Mouse (Mus musculus): Measurements from ENCODE around the gene Chrne. TPM values are rescaled to one million over a fixed set of nuclear protein-coding genes. Genes with fewer than 3 reads are reported as not detected.

The Chrne gene
- total RNA-seq (2014; fragmentation: Nextera tagmentation) (not detected in 2 replicates), total RNA-seq (2017) (not detected in 2 replicates), polyA plus RNA-seq (2012) (not detected in 2 replicates)

DNA sequence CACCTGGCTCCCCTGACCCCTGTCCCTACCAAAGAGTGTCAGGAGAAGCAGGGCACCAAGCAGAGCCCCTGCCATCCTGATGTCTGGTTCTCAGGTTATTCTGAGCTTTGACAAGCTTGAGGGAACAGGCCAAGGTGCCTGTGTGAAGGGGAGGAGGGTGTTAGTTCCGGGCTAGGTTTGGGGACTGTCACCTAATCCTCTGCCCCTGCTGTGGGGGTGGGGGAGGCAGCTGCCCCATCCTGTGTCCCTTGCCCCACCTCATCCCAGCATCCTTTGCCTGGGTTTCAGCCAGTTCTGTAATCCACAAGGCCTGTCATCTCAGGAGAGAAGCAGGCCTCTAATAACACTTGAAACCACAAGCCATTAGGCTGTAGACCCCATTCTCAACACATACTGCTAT is at the start of gene Chrne:
TSS of gene Chrne (minus strand) at position 116 of the 400 bp plus-strand sequence.
- Histone ChIP-seq H3K36me3 (replicated peaks) (peaks cover 18% of the 10 kb centered on the region), H3K27me3 (ENCODE audit: insufficient read depth, low read length) (peaks cover 16% of the 10 kb centered on the region; the same call in 1 of the 2 replicates), H3K4me1 (ENCODE audit: insufficient read depth, low read depth, low read length) (peaks cover 26% of the 10 kb centered on the region), H3K9me3 (replicated peaks) (no peaks in the 10 kb centered on the region), H3K4me3 (ENCODE audit: low read depth, low read length) (no peak within 1 kb of the TSS)
- TF ChIP-seq CTCF (IDR thresholded peaks at IDR 0.05; ENCODE audit: low read depth, low read length) (no peak), GATA2 (IDR thresholded peaks at IDR 0.05; ENCODE audit: borderline replicate concordance, low read depth, low read length) (no peak), POLR2AphosphoS5 (IDR thresholded peaks at IDR 0.05; ENCODE audit: insufficient replicate concordance, low read depth, low read length) (no peak), GATA1 (IDR thresholded peaks at IDR 0.05; ENCODE audit: borderline replicate concordance, low read length) (no peak), TAL1 (conservative IDR thresholded peaks at IDR 0.05; ENCODE audit: low read depth, low read length) (no peak)
- DNase-seq (ENCODE audit: low spot score) (no peak), ATAC-seq (ENCODE audit: extremely low read depth, insufficient number of reproducible peaks, low FRiP score, poor library complexity, severe bottlenecking) (no peak)

GRCm38 (mm10) chr11:70668335-70668770 is 49.3 kb upstream of the Chrne start:
- H3K36me3 ChIP-seq (replicated peaks), result peaks cover 73% of the 10 kb centered on the region
- TF ChIP-seq TAL1 (conservative IDR thresholded peaks at IDR 0.05; ENCODE audit: low read depth, low read length) (no peak), POLR2AphosphoS5 (IDR thresholded peaks at IDR 0.05; ENCODE audit: insufficient replicate concordance, low read depth, low read length) (no peak), GATA2 (IDR thresholded peaks at IDR 0.05; ENCODE audit: borderline replicate concordance, low read depth, low read length) (no peak), CTCF (IDR thresholded peaks at IDR 0.05; ENCODE audit: low read depth, low read length) (no peak), GATA1 (IDR thresholded peaks at IDR 0.05; ENCODE audit: borderline replicate concordance, low read length) (no peak)
- peaks cover 48% of the 10 kb centered on the region for H3K4me1 ChIP-seq (ENCODE audit: insufficient read depth, low read depth, low read length)
- no peaks in the 10 kb centered on the region for H3K27me3 ChIP-seq (ENCODE audit: insufficient read depth, low read length)
- no peak for ATAC-seq (ENCODE audit: extremely low read depth, insufficient number of reproducible peaks, low FRiP score, poor library complexity, severe bottlenecking)
- no peaks in the 10 kb centered on the region for H3K9me3 ChIP-seq (replicated peaks)
- H3K4me3 ChIP-seq (ENCODE audit: low read depth, low read length), result peak overlapping the region; percentile 77
- DNase-seq (ENCODE audit: low spot score), result no peak

DNA sequence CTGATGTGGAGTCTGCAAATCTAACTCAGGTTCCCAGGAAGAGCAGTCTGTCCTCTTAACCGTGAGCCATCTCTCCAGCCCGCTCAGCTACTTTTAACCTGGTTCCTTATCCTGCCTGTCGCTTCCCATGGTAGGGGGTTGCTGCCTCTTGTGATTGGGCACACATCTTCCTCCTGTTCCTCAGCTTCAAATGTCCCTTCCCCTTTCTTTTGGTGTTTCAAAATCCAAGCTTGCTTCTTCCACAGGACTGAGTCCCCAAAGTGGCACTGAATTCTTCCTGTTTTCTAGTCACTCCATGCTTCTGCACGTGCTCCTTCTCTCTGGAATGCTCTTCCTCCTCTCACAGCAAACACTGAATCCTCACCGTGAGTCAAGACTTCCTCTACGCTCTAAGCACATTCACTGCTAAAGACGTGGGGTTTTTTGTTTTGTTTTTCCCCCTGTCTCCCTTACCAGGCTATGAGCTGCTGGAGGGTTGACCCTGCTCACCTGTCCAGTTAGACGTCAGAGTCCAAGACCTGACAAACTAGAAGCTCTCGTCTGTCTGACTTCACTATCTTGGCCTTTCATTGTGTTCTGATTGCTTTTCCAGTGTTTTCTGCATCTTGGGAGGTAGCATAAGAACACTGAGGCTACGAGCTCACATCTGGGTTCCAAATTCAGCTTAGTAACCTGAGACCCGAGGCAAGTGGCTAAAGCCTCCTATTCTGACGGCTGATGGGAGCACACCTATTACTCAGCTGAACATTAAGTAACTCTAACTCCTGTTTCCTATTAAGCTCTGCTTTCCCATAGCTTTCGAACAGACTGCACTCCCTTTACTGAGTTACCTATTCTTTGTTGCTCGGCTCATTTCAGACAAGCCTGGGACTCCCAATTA is 48.5 kb upstream of the Chrne start:
- no peaks in the 10 kb centered on the region for H3K9me3 ChIP-seq (replicated peaks)
- ATAC-seq (ENCODE audit: extremely low read depth, insufficient number of reproducible peaks, low FRiP score, poor library complexity, severe bottlenecking) (no peak), DNase-seq (ENCODE audit: low spot score) (no peak)
- TF ChIP-seq GATA2 (IDR thresholded peaks at IDR 0.05; ENCODE audit: borderline replicate concordance, low read depth, low read length) (no peak), TAL1 (conservative IDR thresholded peaks at IDR 0.05; ENCODE audit: low read depth, low read length) (no peak)
- H3K4me1 ChIP-seq (ENCODE audit: insufficient read depth, low read depth, low read length), result peaks cover 48% of the 10 kb centered on the region
- peaks cover 78% of the 10 kb centered on the region for H3K36me3 ChIP-seq (replicated peaks)
- H3K27me3 ChIP-seq (ENCODE audit: insufficient read depth, low read length), result no peaks in the 10 kb centered on the region
- H3K4me3 ChIP-seq (ENCODE audit: low read depth, low read length), result peak overlapping the region; percentile 77; the same call in 1 of the 2 replicates

DNA sequence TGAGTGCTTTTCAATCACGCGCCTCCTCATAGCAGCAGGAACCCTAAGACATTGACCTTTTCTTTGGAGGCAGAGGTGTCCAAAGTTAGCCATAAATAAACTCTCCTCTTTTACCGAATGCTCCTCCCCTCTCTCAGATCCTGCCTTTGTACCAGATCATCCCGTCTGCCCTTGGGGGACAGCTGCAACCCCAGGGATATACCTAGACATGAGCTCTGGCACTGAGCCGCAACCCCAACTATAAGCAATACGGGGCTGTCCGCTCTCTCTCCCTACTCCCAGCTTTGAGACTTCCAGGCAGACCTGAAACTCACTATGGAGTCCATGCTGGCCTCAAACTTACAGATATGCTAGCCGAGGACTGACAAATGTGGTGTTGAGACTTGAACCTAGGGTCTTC is 47.7 kb upstream of the Chrne start:
- peaks cover 78% of the 10 kb centered on the region for H3K36me3 ChIP-seq (replicated peaks)
- TF ChIP-seq GATA1 (IDR thresholded peaks at IDR 0.05; ENCODE audit: borderline replicate concordance, low read length), result no peak
- TF ChIP-seq CTCF (IDR thresholded peaks at IDR 0.05; ENCODE audit: low read depth, low read length), result no peak
- no peak for TF ChIP-seq TAL1 (conservative IDR thresholded peaks at IDR 0.05; ENCODE audit: low read depth, low read length)
- TF ChIP-seq POLR2AphosphoS5 (IDR thresholded peaks at IDR 0.05; ENCODE audit: insufficient replicate concordance, low read depth, low read length), result no peak
- no peak for TF ChIP-seq GATA2 (IDR thresholded peaks at IDR 0.05; ENCODE audit: borderline replicate concordance, low read depth, low read length)
- H3K9me3 ChIP-seq (replicated peaks), result no peaks in the 10 kb centered on the region
- no peak overlapping the region for H3K4me3 ChIP-seq (ENCODE audit: low read depth, low read length)
- H3K27me3 ChIP-seq (ENCODE audit: insufficient read depth, low read length), result no peaks in the 10 kb centered on the region
- H3K4me1 ChIP-seq (ENCODE audit: insufficient read depth, low read depth, low read length), result peaks cover 44% of the 10 kb centered on the region
- no peak for DNase-seq (ENCODE audit: low spot score)
- no peak for ATAC-seq (ENCODE audit: extremely low read depth, insufficient number of reproducible peaks, low FRiP score, poor library complexity, severe bottlenecking)

GRCm38 (mm10) chr11:70664741-70665140 is 45.7 kb upstream of the Chrne start:
- Histone ChIP-seq H3K9me3 (replicated peaks) (no peaks in the 10 kb centered on the region), H3K4me3 (ENCODE audit: low read depth, low read length) (no peak overlapping the region), H3K27me3 (ENCODE audit: insufficient read depth, low read length) (no peaks in the 10 kb centered on the region), H3K4me1 (ENCODE audit: insufficient read depth, low read depth, low read length) (peaks cover 27% of the 10 kb centered on the region), H3K36me3 (replicated peaks) (peaks cover 78% of the 10 kb centered on the region)
- no peak for DNase-seq (ENCODE audit: low spot score)
- TF ChIP-seq CTCF (IDR thresholded peaks at IDR 0.05; ENCODE audit: low read depth, low read length) (no peak), TAL1 (conservative IDR thresholded peaks at IDR 0.05; ENCODE audit: low read depth, low read length) (no peak), GATA1 (IDR thresholded peaks at IDR 0.05; ENCODE audit: borderline replicate concordance, low read length) (no peak), GATA2 (IDR thresholded peaks at IDR 0.05; ENCODE audit: borderline replicate concordance, low read depth, low read length) (no peak), POLR2AphosphoS5 (IDR thresholded peaks at IDR 0.05; ENCODE audit: insufficient replicate concordance, low read depth, low read length) (no peak)
- ATAC-seq (ENCODE audit: extremely low read depth, insufficient number of reproducible peaks, low FRiP score, poor library complexity, severe bottlenecking), result no peak

GRCm38 (mm10) chr11:70663957-70664356 is 44.9 kb upstream of the Chrne start:
- Histone ChIP-seq H3K36me3 (replicated peaks) (peaks cover 86% of the 10 kb centered on the region), H3K4me1 (ENCODE audit: insufficient read depth, low read depth, low read length) (peaks cover 23% of the 10 kb centered on the region), H3K4me3 (ENCODE audit: low read depth, low read length) (no peak overlapping the region), H3K27me3 (ENCODE audit: insufficient read depth, low read length) (no peaks in the 10 kb centered on the region), H3K9me3 (replicated peaks) (no peaks in the 10 kb centered on the region)
- TF ChIP-seq CTCF (IDR thresholded peaks at IDR 0.05; ENCODE audit: low read depth, low read length) (no peak), GATA1 (IDR thresholded peaks at IDR 0.05; ENCODE audit: borderline replicate concordance, low read length) (no peak), TAL1 (conservative IDR thresholded peaks at IDR 0.05; ENCODE audit: low read depth, low read length) (no peak), POLR2AphosphoS5 (IDR thresholded peaks at IDR 0.05; ENCODE audit: insufficient replicate concordance, low read depth, low read length) (no peak), GATA2 (IDR thresholded peaks at IDR 0.05; ENCODE audit: borderline replicate concordance, low read depth, low read length) (no peak)
- DNase-seq (ENCODE audit: low spot score) (no peak), ATAC-seq (ENCODE audit: extremely low read depth, insufficient number of reproducible peaks, low FRiP score, poor library complexity, severe bottlenecking) (no peak)

Measured in G1E (cell line).